Mouse (Mus musculus) lung, postnatal 0 days (tissue): Measurements from ENCODE around the gene Spock1. TPM values are rescaled to one million over a fixed set of nuclear protein-coding genes. Genes with fewer than 3 reads are reported as not detected.

Experiments used
- ATAC-seq: fragments of 200-750 bp; cut with Nextera tagmentation; 2 replicates; pipeline ENCODE4 v1.8.0; 2017; ENCODE audit warnings: moderate library complexity
- DNase-seq: peaks from one replicate; pipeline ENCODE4 v3.0.0-alpha.2; 2016; ENCODE audit warnings: low spot score
- H3K27ac ChIP-seq: fragments of 300-500 bp; sonication (generic); 2 replicates; pipeline ENCODE4 v1.5.1; 2014; ENCODE audit warnings: antibody characterized with exemption, mild to moderate bottlenecking, low read length, mixed read lengths
- H3K27me3 ChIP-seq: fragments of 300-500 bp; sonication (generic); replicated peaks from 2 replicates; pipeline ENCODE4 v1.6.1; 2014; ENCODE audit warnings: low read length, mixed read lengths; ENCODE audit not compliant: insufficient read depth
- H3K36me3 ChIP-seq: fragments of 300-500 bp; sonication (generic); 2 replicates; pipeline ENCODE4 v1.6.1; 2014; ENCODE audit warnings: low read length, mixed read lengths; ENCODE audit not compliant: insufficient read depth
- H3K4me1 ChIP-seq: fragments of 300-500 bp; sonication (generic); 2 replicates; pipeline ENCODE4 v1.6.1; 2014; ENCODE audit warnings: antibody characterized with exemption, low read depth, low read length, mixed read lengths; ENCODE audit not compliant: insufficient read depth
- H3K4me2 ChIP-seq: fragments of 300-500 bp; sonication (generic); replicated peaks from 2 replicates; pipeline ENCODE4 v1.6.1; 2014; ENCODE audit warnings: low read depth, mild to moderate bottlenecking, low read length, moderate library complexity, mixed read lengths
- H3K4me3 ChIP-seq: fragments of 300-500 bp; sonication (generic); 2 replicates; pipeline ENCODE4 v1.5.1; 2014; ENCODE audit warnings: low read depth, low read length
- H3K9ac ChIP-seq: fragments of 300-500 bp; sonication (generic); replicated peaks from 2 replicates; pipeline ENCODE4 v1.6.1; 2014; ENCODE audit warnings: low read depth, mild to moderate bottlenecking
- H3K9me3 ChIP-seq: fragments of 300-500 bp; sonication (generic); 2 replicates; pipeline ENCODE4 v1.6.1; 2016; ENCODE audit warnings: low read length, mixed read lengths
- CTCF ChIP-seq: IDR thresholded peaks from 2 replicates; pipeline ENCODE4 v1.5.1; 2016; ENCODE audit warnings: antibody characterized with exemption, mild to moderate bottlenecking
- EP300 ChIP-seq: IDR thresholded peaks from 2 replicates; pipeline ENCODE4 v1.6.1; 2016; ENCODE audit warnings: antibody characterized with exemption, mild to moderate bottlenecking, control low read depth
- WGBS: fragments of 180-500 bp; shearing (Covaris S2); extraction: QIAGEN DNeasy Blood & Tissue Kit; methylation state at CpG from one replicate; pipeline ENCODE4 v1.1.7; 2014; 5-methylcytosine and 5-hydroxymethylcytosine counted together
- polyA plus RNA-seq: library from polyadenylated mRNA; unstranded; fragments of >200 nt; fragmentation: Nextera tagmentation; extraction: Ambion mirVana; gene quantifications from 2 replicates; pipeline ENCODE4 v1.2.1, GENCODE M21; 2015

Gene Spock1
- polyA plus RNA-seq, 1 experiment from 2014 or later, result 0.45 TPM

- no peak overlapping the region for H3K4me3 ChIP-seq
- no peak overlapping the region for H3K4me2 ChIP-seq
- ATAC-seq, result no peak
- H3K9ac ChIP-seq, result no peak overlapping the region
- no peak for TF ChIP-seq CTCF
- no peak for TF ChIP-seq EP300
- no peak for DNase-seq
- no peaks in the 10 kb centered on the region for H3K36me3 ChIP-seq
- H3K9me3 ChIP-seq, result no peaks in the 10 kb centered on the region
- no peaks in the 10 kb centered on the region for H3K4me1 ChIP-seq
- H3K27me3 ChIP-seq, result no peaks in the 10 kb centered on the region
- 65% methylated on average over 9 of the region's 9 CpGs for WGBS
- no peak overlapping the region for H3K27ac ChIP-seq
Measured at GRCm38 (mm10) chr13:57626434-57626833, 281.7 kb downstream of the Spock1 start.

GRCm38 (mm10) chr13:57623909-57624481 is 284.1 kb downstream of the Spock1 start:
- ATAC-seq, result no peak
- H3K9me3 ChIP-seq, result no peaks in the 10 kb centered on the region
- TF ChIP-seq EP300 (no peak), CTCF (no peak)
- no peak overlapping the region for H3K4me2 ChIP-seq
- whole genome bisulfite sequencing, result 58% methylated on average over 7 of the region's 7 CpGs
- no peak for DNase-seq
- no peak overlapping the region for H3K4me3 ChIP-seq
- H3K27ac ChIP-seq, result no peak overlapping the region
- no peaks in the 10 kb centered on the region for H3K36me3 ChIP-seq
- H3K4me1 ChIP-seq, result no peaks in the 10 kb centered on the region
- no peaks in the 10 kb centered on the region for H3K27me3 ChIP-seq
- no peak overlapping the region for H3K9ac ChIP-seq

GRCm38 (mm10) chr13:57619079-57619768 is 288.9 kb downstream of the Spock1 start:
- Histone ChIP-seq H3K27me3 (no peaks in the 10 kb centered on the region), H3K4me1 (no peaks in the 10 kb centered on the region), H3K27ac (no peak overlapping the region), H3K4me3 (no peak overlapping the region), H3K4me2 (no peak overlapping the region), H3K36me3 (no peaks in the 10 kb centered on the region), H3K9me3 (no peaks in the 10 kb centered on the region), H3K9ac (no peak overlapping the region)
- no peak for TF ChIP-seq CTCF
- no peak for TF ChIP-seq EP300
- DNase-seq, result no peak
- WGBS, result 75% methylated on average over 17 of the region's 17 CpGs
- ATAC-seq, result no peak

- no peak for ATAC-seq
- Histone ChIP-seq H3K4me1 (no peaks in the 10 kb centered on the region), H3K4me2 (no peak overlapping the region), H3K9me3 (no peaks in the 10 kb centered on the region), H3K4me3 (no peak overlapping the region), H3K27me3 (no peaks in the 10 kb centered on the region), H3K27ac (no peak overlapping the region), H3K9ac (no peak overlapping the region), H3K36me3 (no peaks in the 10 kb centered on the region)
- 76% methylated on average over 11 of the region's 11 CpGs for WGBS
- no peak for DNase-seq
- TF ChIP-seq EP300 (no peak), CTCF (no peak)
Measured at GRCm38 (mm10) chr13:57611326-57612171, 296.6 kb downstream of the Spock1 start.

- Histone ChIP-seq H3K4me3 (no peak overlapping the region), H3K27me3 (no peaks in the 10 kb centered on the region), H3K9ac (no peak overlapping the region), H3K36me3 (no peaks in the 10 kb centered on the region), H3K4me1 (no peaks in the 10 kb centered on the region), H3K27ac (no peak overlapping the region), H3K4me2 (no peak overlapping the region), H3K9me3 (no peaks in the 10 kb centered on the region)
- no peak for DNase-seq
- ATAC-seq, result no peak
- TF ChIP-seq EP300 (no peak), CTCF (no peak)
- WGBS, result 66% methylated on average over 7 of the region's 7 CpGs
Measured at GRCm38 (mm10) chr13:57609946-57610345, 298.2 kb downstream of the Spock1 start.

GRCm38 (mm10) chr13:57604437-57604836 is 303.7 kb downstream of the Spock1 start:
- DNase-seq (no peak), ATAC-seq (no peak)
- H3K4me1 ChIP-seq, result no peaks in the 10 kb centered on the region
- H3K27me3 ChIP-seq, result no peaks in the 10 kb centered on the region
- H3K4me2 ChIP-seq, result no peak overlapping the region
- no peaks in the 10 kb centered on the region for H3K9me3 ChIP-seq
- WGBS, result 69% methylated on average over 3 of the region's 3 CpGs
- no peak overlapping the region for H3K27ac ChIP-seq
- TF ChIP-seq CTCF, result no peak
- no peak for TF ChIP-seq EP300
- no peak overlapping the region for H3K4me3 ChIP-seq
- no peak overlapping the region for H3K9ac ChIP-seq
- H3K36me3 ChIP-seq, result no peaks in the 10 kb centered on the region
